Mouse (Mus musculus) cortical plate, adult 2 months (tissue): Measurements from ENCODE around the gene Tigd3.

Source experiments
- CTCF ChIP-seq: fragments of 200-500 bp; IDR thresholded peaks from 2 replicates; pipeline ENCODE4 v1.5.1; 2011; ENCODE audit warnings: mild to moderate bottlenecking, control low read depth, low read length; ENCODE audit not compliant: insufficient read depth; ENCODE audit errors: extremely low read depth
- POLR2A ChIP-seq: fragments of 200-500 bp; IDR thresholded peaks from 2 replicates; pipeline ENCODE4 v1.6.1; 2011; ENCODE audit warnings: mild to moderate bottlenecking, low read length, control low read depth; ENCODE audit not compliant: insufficient read depth; ENCODE audit errors: extremely low read depth

DNA sequence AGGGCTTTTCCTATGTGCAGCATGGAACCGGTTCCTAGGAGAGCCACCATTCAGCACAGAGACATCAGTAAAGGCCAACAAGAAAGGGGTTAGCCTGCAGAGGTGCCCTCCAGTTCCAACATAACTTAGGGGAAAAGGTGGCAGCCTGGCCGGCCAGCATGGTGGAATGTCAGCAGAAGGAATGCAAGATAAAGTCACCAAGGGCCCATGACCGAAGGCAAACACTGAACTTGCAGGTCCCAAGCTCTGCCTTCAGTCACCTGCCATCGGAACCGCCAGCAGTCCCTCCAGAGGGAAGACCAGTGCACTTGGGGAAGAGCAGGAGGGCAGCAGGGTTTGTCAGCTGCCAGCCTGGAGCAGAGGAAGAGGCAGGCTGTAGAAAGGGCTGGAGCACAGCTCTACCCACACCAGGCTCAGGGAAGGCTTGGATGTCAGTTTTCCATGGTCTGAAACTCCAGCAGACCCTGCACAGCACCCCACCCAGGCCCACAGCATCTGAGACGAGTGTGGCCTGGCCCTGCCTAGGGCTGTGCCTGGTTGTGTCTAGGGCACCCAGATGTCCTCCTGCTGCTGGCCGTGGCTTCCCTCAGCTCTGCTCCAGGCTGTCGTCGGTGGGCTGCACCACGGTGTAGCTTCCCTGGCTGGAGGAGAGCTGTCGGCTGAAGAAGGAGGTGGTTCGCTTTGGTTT lies 41.8 kb downstream of the Tigd3 start:
- TF ChIP-seq POLR2A (no peak), CTCF (no peak)
